Mouse (Mus musculus): ENCODE measurements around the gene Htatip2. TPM values are rescaled to one million over a fixed set of nuclear protein-coding genes. Genes with fewer than 3 reads are reported as not detected.

The Htatip2 gene
- polyA plus RNA-seq, 1 experiment from 2014 or later, result 14.2 TPM

GRCm38 (mm10) chr7:49804638-49805165 is 45.8 kb downstream of the Htatip2 start:
- H3K9me3 ChIP-seq (replicated peaks; ENCODE audit: control insufficient read depth, low read length), result no peaks in the 10 kb centered on the region
- no peak overlapping the region for H3K4me3 ChIP-seq (ENCODE audit: low read length)
- H3K27ac ChIP-seq (ENCODE audit: low read length), result no peak overlapping the region
- ATAC-seq (replicated peaks; ENCODE audit: extremely low read depth, insufficient read depth, low FRiP score), result no peak
- H3K4me2 ChIP-seq (ENCODE audit: low read depth, low read length), result no peak overlapping the region
- no peaks in the 10 kb centered on the region for H3K27me3 ChIP-seq (ENCODE audit: control insufficient read depth, insufficient read depth, low read length)
- H3K36me3 ChIP-seq (ENCODE audit: control insufficient read depth, insufficient read depth), result peaks cover 18% of the 10 kb centered on the region
- H3K4me1 ChIP-seq (ENCODE audit: control insufficient read depth, insufficient read depth, low read length), result peaks cover 10% of the 10 kb centered on the region
- no peak overlapping the region for H3K9ac ChIP-seq (ENCODE audit: low read length)
- WGBS, result 51% methylated on average over 5 of the region's 5 CpGs

GRCm38 (mm10) chr7:49805618-49806017 is 46.7 kb downstream of the Htatip2 start:
- Histone ChIP-seq H3K27ac (ENCODE audit: low read length) (no peak overlapping the region), H3K9me3 (replicated peaks; ENCODE audit: control insufficient read depth, low read length) (no peaks in the 10 kb centered on the region), H3K4me3 (ENCODE audit: low read length) (no peak overlapping the region), H3K9ac (ENCODE audit: low read length) (no peak overlapping the region), H3K27me3 (ENCODE audit: control insufficient read depth, insufficient read depth, low read length) (no peaks in the 10 kb centered on the region), H3K4me1 (ENCODE audit: control insufficient read depth, insufficient read depth, low read length) (peaks cover 10% of the 10 kb centered on the region), H3K4me2 (ENCODE audit: low read depth, low read length) (no peak overlapping the region), H3K36me3 (ENCODE audit: control insufficient read depth, insufficient read depth) (peaks cover 11% of the 10 kb centered on the region)
- ATAC-seq (replicated peaks; ENCODE audit: extremely low read depth, insufficient read depth, low FRiP score), result no peak
- WGBS, result 81% methylated on average over 3 of the region's 3 CpGs

DNA sequence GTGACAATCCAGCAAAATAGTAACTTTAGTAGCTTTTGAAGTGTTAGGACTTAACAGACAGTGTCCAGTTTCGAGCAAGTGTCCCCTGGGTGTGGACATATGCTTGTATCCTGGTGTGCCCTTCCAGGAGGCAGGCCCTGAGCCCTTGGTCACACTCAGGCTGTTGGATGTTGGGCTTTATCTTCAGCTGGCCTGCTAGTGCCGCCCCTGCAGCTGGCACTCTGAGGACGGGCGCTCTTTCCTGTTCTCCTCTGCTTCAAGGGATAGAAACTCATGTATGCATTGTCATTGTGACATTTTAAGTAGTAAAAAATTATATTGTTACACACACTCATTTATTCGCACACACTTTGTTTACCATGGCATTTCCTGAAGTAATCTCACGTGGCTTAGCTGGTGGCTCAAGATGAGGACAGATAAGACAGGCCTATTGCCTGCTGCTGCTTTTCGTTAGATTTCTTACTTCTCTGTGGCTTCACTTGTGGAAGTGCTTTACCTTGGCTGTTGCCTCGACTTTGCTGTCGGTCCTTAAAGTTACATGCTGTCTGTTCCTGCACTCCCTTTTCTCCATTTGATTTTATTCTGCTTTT is 48.3 kb downstream of the Htatip2 start:
- no peak for ATAC-seq (replicated peaks; ENCODE audit: extremely low read depth, insufficient read depth, low FRiP score)

DNA sequence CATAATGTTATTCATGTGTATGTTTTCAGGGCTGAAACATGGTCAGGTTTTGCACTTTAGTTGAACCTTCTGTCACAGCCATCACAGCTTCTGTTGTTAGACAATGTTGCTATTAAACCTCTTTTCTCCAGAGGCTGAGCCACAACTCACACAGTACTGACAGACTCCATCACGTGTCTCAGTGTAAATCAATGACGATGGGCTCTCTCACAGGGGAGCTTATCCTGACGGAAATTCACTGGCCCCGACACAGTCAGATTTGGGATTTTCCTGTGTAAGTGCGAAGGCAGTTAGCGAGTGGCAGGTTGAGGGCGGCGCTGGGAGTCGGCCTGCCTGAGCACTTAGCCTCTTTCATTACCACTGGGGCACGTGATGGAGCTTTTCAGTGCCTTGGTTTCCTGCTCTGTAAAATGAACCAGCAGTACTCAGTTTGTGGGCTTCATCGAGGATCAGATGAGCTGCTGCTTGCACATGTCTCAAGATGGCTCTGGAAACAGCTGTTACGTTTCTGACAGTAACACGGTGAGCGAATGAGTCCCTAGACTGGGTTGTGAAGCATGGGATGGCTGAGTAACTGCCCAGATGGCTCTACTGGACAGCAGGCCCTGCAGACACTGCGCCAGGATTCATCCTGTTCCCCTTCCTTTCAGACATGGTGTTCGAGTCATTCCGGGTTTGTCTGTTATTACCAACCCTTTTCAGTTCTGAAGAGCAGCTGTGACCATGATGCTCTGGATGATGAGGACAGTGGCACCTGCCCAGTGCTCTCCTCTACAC is 49.1 kb downstream of the Htatip2 start:
- ATAC-seq (replicated peaks; ENCODE audit: extremely low read depth, insufficient read depth, low FRiP score), result no peak
- H3K9ac ChIP-seq (ENCODE audit: low read length), result no peak overlapping the region
- WGBS, result 89% methylated on average over 17 of the region's 17 CpGs
- H3K9me3 ChIP-seq (replicated peaks; ENCODE audit: control insufficient read depth, low read length), result no peaks in the 10 kb centered on the region
- H3K4me3 ChIP-seq (ENCODE audit: low read length), result no peak overlapping the region
- H3K4me1 ChIP-seq (ENCODE audit: control insufficient read depth, insufficient read depth, low read length), result peaks cover 7% of the 10 kb centered on the region
- peaks cover 16% of the 10 kb centered on the region for H3K36me3 ChIP-seq (ENCODE audit: control insufficient read depth, insufficient read depth)
- H3K27ac ChIP-seq (ENCODE audit: low read length), result no peak overlapping the region
- no peaks in the 10 kb centered on the region for H3K27me3 ChIP-seq (ENCODE audit: control insufficient read depth, insufficient read depth, low read length)
- no peak overlapping the region for H3K4me2 ChIP-seq (ENCODE audit: low read depth, low read length)

More for the DNA sequence above, 48.3 kb downstream of the Htatip2 start:
- peaks cover 7% of the 10 kb centered on the region for H3K4me1 ChIP-seq (ENCODE audit: control insufficient read depth, insufficient read depth, low read length)
- H3K4me3 ChIP-seq (ENCODE audit: low read length), result no peak overlapping the region
- 72% methylated on average over 9 of the region's 9 CpGs for WGBS
- no peaks in the 10 kb centered on the region for H3K9me3 ChIP-seq (replicated peaks; ENCODE audit: control insufficient read depth, low read length)
- peaks cover 15% of the 10 kb centered on the region for H3K36me3 ChIP-seq (ENCODE audit: control insufficient read depth, insufficient read depth)
- no peak overlapping the region for H3K27ac ChIP-seq (ENCODE audit: low read length)
- H3K4me2 ChIP-seq (ENCODE audit: low read depth, low read length), result no peak overlapping the region
- no peaks in the 10 kb centered on the region for H3K27me3 ChIP-seq (ENCODE audit: control insufficient read depth, insufficient read depth, low read length)
- no peak overlapping the region for H3K9ac ChIP-seq (ENCODE audit: low read length)

DNA sequence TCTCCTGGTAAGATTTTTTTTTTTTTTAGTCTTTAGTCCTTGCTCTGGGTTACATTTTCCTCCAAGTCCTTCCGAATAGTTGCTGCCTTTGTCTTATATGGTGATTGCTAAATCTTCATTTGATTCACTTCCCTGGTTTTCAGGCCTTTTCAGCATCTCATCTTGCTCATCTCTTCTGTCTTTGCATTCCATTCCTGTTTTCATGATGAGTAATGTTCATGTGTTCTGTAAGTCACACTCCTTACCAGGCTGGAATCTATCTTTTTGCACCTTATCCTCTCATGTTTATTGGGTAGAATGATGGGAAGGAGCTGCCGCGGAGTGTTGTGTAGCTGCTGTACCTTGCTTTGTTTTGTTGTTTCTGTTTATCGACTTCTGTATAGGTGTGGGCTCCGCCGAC is 50.2 kb downstream of the Htatip2 start:
- H3K27ac ChIP-seq (ENCODE audit: low read length), result no peak overlapping the region
- WGBS, result 81% methylated on average over 6 of the region's 6 CpGs
- H3K4me1 ChIP-seq (ENCODE audit: control insufficient read depth, insufficient read depth, low read length), result peaks cover 7% of the 10 kb centered on the region
- no peaks in the 10 kb centered on the region for H3K27me3 ChIP-seq (ENCODE audit: control insufficient read depth, insufficient read depth, low read length)
- H3K4me2 ChIP-seq (ENCODE audit: low read depth, low read length), result no peak overlapping the region
- no peak overlapping the region for H3K9ac ChIP-seq (ENCODE audit: low read length)
- no peak for ATAC-seq (replicated peaks; ENCODE audit: extremely low read depth, insufficient read depth, low FRiP score)
- H3K9me3 ChIP-seq (replicated peaks; ENCODE audit: control insufficient read depth, low read length), result no peaks in the 10 kb centered on the region
- H3K36me3 ChIP-seq (ENCODE audit: control insufficient read depth, insufficient read depth), result peaks cover 16% of the 10 kb centered on the region
- H3K4me3 ChIP-seq (ENCODE audit: low read length), result no peak overlapping the region

GRCm38 (mm10) chr7:49809562-49809961 is 50.6 kb downstream of the Htatip2 start:
- Histone ChIP-seq H3K4me1 (ENCODE audit: control insufficient read depth, insufficient read depth, low read length) (peaks cover 7% of the 10 kb centered on the region), H3K27ac (ENCODE audit: low read length) (no peak overlapping the region), H3K4me3 (ENCODE audit: low read length) (no peak overlapping the region), H3K27me3 (ENCODE audit: control insufficient read depth, insufficient read depth, low read length) (no peaks in the 10 kb centered on the region), H3K9ac (ENCODE audit: low read length) (no peak overlapping the region), H3K4me2 (ENCODE audit: low read depth, low read length) (no peak overlapping the region), H3K36me3 (ENCODE audit: control insufficient read depth, insufficient read depth) (peaks cover 16% of the 10 kb centered on the region), H3K9me3 (replicated peaks; ENCODE audit: control insufficient read depth, low read length) (no peaks in the 10 kb centered on the region)
- 74% methylated on average over 3 of the region's 3 CpGs for WGBS
- ATAC-seq (replicated peaks; ENCODE audit: extremely low read depth, insufficient read depth, low FRiP score), result no peak

GRCm38 (mm10) chr7:49811346-49811745 is 52.4 kb downstream of the Htatip2 start:
- Histone ChIP-seq H3K4me3 (ENCODE audit: low read length) (no peak overlapping the region), H3K36me3 (ENCODE audit: control insufficient read depth, insufficient read depth) (peaks cover 16% of the 10 kb centered on the region), H3K9me3 (replicated peaks; ENCODE audit: control insufficient read depth, low read length) (no peaks in the 10 kb centered on the region), H3K4me1 (ENCODE audit: control insufficient read depth, insufficient read depth, low read length) (peaks cover 3% of the 10 kb centered on the region; the same call in 1 of the 2 replicates), H3K27ac (ENCODE audit: low read length) (no peak overlapping the region), H3K4me2 (ENCODE audit: low read depth, low read length) (no peak overlapping the region), H3K9ac (ENCODE audit: low read length) (no peak overlapping the region), H3K27me3 (ENCODE audit: control insufficient read depth, insufficient read depth, low read length) (no peaks in the 10 kb centered on the region)
- no peak for ATAC-seq (replicated peaks; ENCODE audit: extremely low read depth, insufficient read depth, low FRiP score)
- 44% methylated on average over 4 of the region's 4 CpGs for WGBS

DNA sequence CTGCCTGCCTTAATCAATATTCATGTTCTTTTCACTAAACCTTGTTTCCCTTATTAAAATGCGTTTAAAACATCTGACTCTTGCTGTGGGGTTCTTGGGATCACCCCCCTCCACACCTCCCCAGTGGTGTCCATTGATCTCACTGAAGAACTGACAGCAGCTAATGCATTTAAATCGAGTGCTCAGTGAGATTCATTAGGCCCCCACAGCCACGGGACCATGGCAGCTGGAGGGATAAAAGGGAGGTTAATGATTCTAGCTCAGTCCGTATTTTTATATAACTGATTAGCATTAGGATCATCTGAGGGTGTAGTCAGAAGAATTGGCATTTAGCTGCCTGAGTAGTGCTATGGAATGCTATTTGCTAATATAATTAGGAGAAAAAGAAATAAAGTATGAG is 60.5 kb downstream of the Htatip2 start:
- Histone ChIP-seq H3K27me3 (ENCODE audit: control insufficient read depth, insufficient read depth, low read length) (no peaks in the 10 kb centered on the region), H3K27ac (ENCODE audit: low read length) (no peak overlapping the region), H3K9me3 (replicated peaks; ENCODE audit: control insufficient read depth, low read length) (no peaks in the 10 kb centered on the region), H3K4me1 (ENCODE audit: control insufficient read depth, insufficient read depth, low read length) (peaks cover 8% of the 10 kb centered on the region), H3K36me3 (ENCODE audit: control insufficient read depth, insufficient read depth) (0 out of 2 replicates have a peak, but pooled peaks cover 5% of the 10 kb centered on the region), H3K9ac (ENCODE audit: low read length) (no peak overlapping the region), H3K4me3 (ENCODE audit: low read length) (no peak overlapping the region), H3K4me2 (ENCODE audit: low read depth, low read length) (no peak overlapping the region)
- ATAC-seq (replicated peaks; ENCODE audit: extremely low read depth, insufficient read depth, low FRiP score), result no peak
- 82% methylated on average over 4 of the region's 4 CpGs for WGBS

GRCm38 (mm10) chr7:49821370-49821769 is 62.5 kb downstream of the Htatip2 start:
- H3K27ac ChIP-seq (ENCODE audit: low read length), result no peak overlapping the region
- no peak for ATAC-seq (replicated peaks; ENCODE audit: extremely low read depth, insufficient read depth, low FRiP score)
- no peaks in the 10 kb centered on the region for H3K9me3 ChIP-seq (replicated peaks; ENCODE audit: control insufficient read depth, low read length)
- H3K4me1 ChIP-seq (ENCODE audit: control insufficient read depth, insufficient read depth, low read length), result peaks cover 8% of the 10 kb centered on the region
- no peak overlapping the region for H3K4me3 ChIP-seq (ENCODE audit: low read length)
- H3K27me3 ChIP-seq (ENCODE audit: control insufficient read depth, insufficient read depth, low read length), result no peaks in the 10 kb centered on the region
- 0 out of 2 replicates have a peak, but pooled peaks cover 5% of the 10 kb centered on the region for H3K36me3 ChIP-seq (ENCODE audit: control insufficient read depth, insufficient read depth)
- no peak overlapping the region for H3K9ac ChIP-seq (ENCODE audit: low read length)
- H3K4me2 ChIP-seq (ENCODE audit: low read depth, low read length), result no peak overlapping the region
- 80% methylated on average over 1 of the region's 1 CpGs for WGBS

All from heart, embryonic 16.5 days (tissue).